Mouse (Mus musculus) kidney, adult 2 months (tissue): ENCODE results near the gene Grhpr.
"Not testable (repeated sequence)": the region's sequence is repeated elsewhere in the genome, so short reads cannot be mapped to it uniquely, and the experiment has no call there.

ENCODE experiments used
- CTCF ChIP-seq: fragments of 200-500 bp; conservative IDR thresholded peaks from 2 replicates; pipeline ENCODE4 v1.5.1; 2011; ENCODE audit warnings: low read depth, mild to moderate bottlenecking, control low read depth, low read length, moderate library complexity, mixed read lengths; ENCODE audit not compliant: insufficient read depth, insufficient read length
- POLR2A ChIP-seq: fragments of 200-500 bp; IDR thresholded peaks from one replicate; pipeline ENCODE4 v1.6.1; 2011; ENCODE audit warnings: low read depth, low read length, control low read depth

DNA sequence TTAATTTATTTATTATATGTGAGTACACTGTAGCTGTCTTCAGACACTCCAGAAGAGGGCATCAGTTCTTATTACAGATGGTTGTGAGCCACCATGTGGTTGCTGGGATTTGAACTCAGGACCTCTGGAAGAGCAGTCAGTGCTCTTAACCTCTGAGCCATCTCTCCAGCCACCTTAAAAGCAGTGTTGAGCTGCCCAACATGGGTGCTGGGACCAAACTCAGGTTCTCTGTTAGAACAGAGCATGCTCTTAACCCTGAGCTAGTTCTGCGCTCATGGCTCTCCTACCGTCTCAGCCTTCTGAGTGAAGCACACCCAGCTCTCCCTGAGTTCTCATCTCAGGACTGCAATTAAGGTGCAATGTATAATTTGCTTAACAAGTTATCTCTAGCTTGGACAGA is 35.1 kb upstream of the Grhpr start:
- TF ChIP-seq CTCF, POLR2A: not testable (repeated sequence)
